17 mouse cellular contexts compared by ENCODE assay signal in genomic region chr14:20651000-20651399, GRCm38 (mm10). TPM values are rescaled to one million over a fixed set of nuclear protein-coding genes. Genes with fewer than 3 reads are reported as not detected.
A peak's percentile ranks its signal among the peaks of the same experiment; 100 is the strongest.
DNase-seq lines count a peak whose midpoint lies in the region; ATAC-seq and TF ChIP-seq lines count a peak whose summit lies in the region.
"Had no signal": no experiment of that assay in that cellular context is flagged by ENCODE, and none has a peak within 500 bp of the region (broad histone marks: within the 10 kb centered on the region; RNA-seq: fewer than 3 reads in every experiment).

No protein-coding gene starts in this region.

- H3K4me1 ChIP-seq in hindbrain, postnatal 0 days (ENCODE audit: insufficient read depth, low read length) = no peaks in the 10 kb centered on the region
- no peaks in the 10 kb centered on the region for H3K4me1 ChIP-seq in hindbrain, embryonic 16.5 days (ENCODE audit: control insufficient read depth, insufficient read depth, low read depth, low read length)
- peaks cover 26% of the 10 kb centered on the region for H3K4me1 ChIP-seq in heart, embryonic 10.5 days
- H3K4me1 ChIP-seq: midbrain, embryonic 12.5 days had no signal

- no peaks in the 10 kb centered on the region for H3K9me3 ChIP-seq in hindbrain, postnatal 0 days (ENCODE audit: low read length)
- no peaks in the 10 kb centered on the region for H3K9me3 ChIP-seq in hindbrain, embryonic 16.5 days (ENCODE audit: control insufficient read depth, low read length)
- no peaks in the 10 kb centered on the region for H3K9me3 ChIP-seq in heart, embryonic 10.5 days
- H3K9me3 ChIP-seq: liver, embryonic 13.5 days; midbrain, embryonic 12.5 days had no signal

- WGBS in hindbrain, postnatal 0 days = 74% methylated on average over 2 of the region's 2 CpGs
- 49% methylated on average over 2 of the region's 2 CpGs for WGBS in hindbrain, embryonic 16.5 days
- WGBS in heart, embryonic 10.5 days = 64% methylated on average over 2 of the region's 2 CpGs

- no peak overlapping the region for H3K4me3 ChIP-seq in hindbrain, postnatal 0 days (ENCODE audit: low read length)
- H3K4me3 ChIP-seq in hindbrain, embryonic 16.5 days (ENCODE audit: low read length) = no peak overlapping the region
- no peak overlapping the region for H3K4me3 ChIP-seq in heart, embryonic 10.5 days
- H3K4me3 ChIP-seq: liver, embryonic 13.5 days; midbrain, embryonic 12.5 days had no signal

- H3K27ac ChIP-seq in hindbrain, postnatal 0 days = no peak overlapping the region
- no peak overlapping the region for H3K27ac ChIP-seq in hindbrain, embryonic 16.5 days (ENCODE audit: low read depth, low read length)
- H3K27ac ChIP-seq in heart, embryonic 10.5 days = 0 out of 2 replicates have a peak overlapping the region, but pooled peaks have one; percentile 59
- H3K27ac ChIP-seq: liver, embryonic 13.5 days; midbrain, embryonic 12.5 days had no signal

- no peaks in the 10 kb centered on the region for H3K36me3 ChIP-seq in hindbrain, postnatal 0 days (ENCODE audit: insufficient read depth, low read length)
- H3K36me3 ChIP-seq in hindbrain, embryonic 16.5 days (ENCODE audit: control insufficient read depth, insufficient read depth, low read length) = no peaks in the 10 kb centered on the region
- H3K36me3 ChIP-seq in heart, embryonic 10.5 days = peaks cover 8% of the 10 kb centered on the region; the same call in 1 of the 2 replicates
- H3K36me3 ChIP-seq: liver, embryonic 13.5 days; midbrain, embryonic 12.5 days had no signal

- DNase-seq in hindbrain, postnatal 0 days (ENCODE audit: low spot score) = no peak
- DNase-seq in heart, embryonic 10.5 days (ENCODE audit: low spot score) = no peak
- DNase-seq in heart, postnatal 10 days = peak; percentile 49 to 56
- peak; percentile 48 for DNase-seq in lung, postnatal 36 days
- no peak for DNase-seq in yolk sac, embryonic 10.5 days (ENCODE audit: low spot score)
- DNase-seq in frontal cortex, postnatal 25 days (ENCODE audit: low spot score in 2 of 2) = no peak
- DNase-seq: adrenal gland, postnatal 25 days; cerebellum, adult 2 months; forebrain, postnatal 0 days; kidney, adult 9 months; liver, embryonic 13.5 days had no signal

- intact Hi-C loops in heart, postnatal 10 days (cut with DNase I) = no loop called here

- H3K4me2 ChIP-seq in hindbrain, postnatal 0 days (ENCODE audit: low read depth, low read length) = no peak overlapping the region
- H3K4me2 ChIP-seq in hindbrain, embryonic 16.5 days (ENCODE audit: low read length) = no peak overlapping the region
- H3K4me2 ChIP-seq: liver, embryonic 13.5 days; midbrain, embryonic 12.5 days had no signal

- H3K9ac ChIP-seq in hindbrain, postnatal 0 days (replicated peaks; ENCODE audit: low read length) = no peak overlapping the region
- no peak overlapping the region for H3K9ac ChIP-seq in hindbrain, embryonic 16.5 days (ENCODE audit: low read depth, low read length)
- H3K9ac ChIP-seq: forebrain, postnatal 0 days; liver, embryonic 13.5 days; midbrain, embryonic 12.5 days had no signal

- peak; percentile 27; the same call in 1 of the 2 replicates for ATAC-seq in hindbrain, postnatal 0 days
- no peak for ATAC-seq in hindbrain, embryonic 16.5 days
- ATAC-seq: forebrain, postnatal 0 days; Patski had no signal

- H3K27me3 ChIP-seq in hindbrain, postnatal 0 days (ENCODE audit: insufficient read depth, low read length) = no peaks in the 10 kb centered on the region
- H3K27me3 ChIP-seq in hindbrain, embryonic 16.5 days (replicated peaks; ENCODE audit: control insufficient read depth, insufficient read depth, low read length) = no peaks in the 10 kb centered on the region
- H3K27me3 ChIP-seq in heart, embryonic 10.5 days (ENCODE audit: insufficient read depth, poor library complexity, severe bottlenecking) = no peaks in the 10 kb centered on the region; the same call in 1 of the 2 replicates
- H3K27me3 ChIP-seq: liver, embryonic 13.5 days; midbrain, embryonic 12.5 days; Patski had no signal

- TF ChIP-seq CTCF in hindbrain, postnatal 0 days (IDR thresholded peaks at IDR 0.05; ENCODE audit: low read depth) = no peak

RNA-seq across cellular contexts. Expression of gene Myoz1, which starts 5.3 kb away (rescaled TPM):
- total RNA-seq in hindbrain, postnatal 0 days (2014; rRNA removed) = 1.4 TPM in 1 of 2 replicates, not detected in the other
- 0.35 TPM in 1 of 2 replicates, not detected in the other for polyA plus RNA-seq in hindbrain, postnatal 0 days (2015; fragmentation: Nextera tagmentation; extraction: Ambion mirVana)
- polyA plus RNA-seq in hindbrain, embryonic 16.5 days (2015; fragmentation: Nextera tagmentation; extraction: Ambion mirVana) = 0.15 and 3.7 TPM in 2 replicates
- polyA plus RNA-seq in heart, embryonic 10.5 days (2016; fragmentation: Nextera tagmentation; extraction: Ambion mirVana) = 22.8 and 30.3 TPM in 2 replicates
- total RNA-seq in heart, postnatal 10 days (2021) = 1 to 10 TPM; 1.1 to 2.1 TPM
- total RNA-seq: adrenal gland, postnatal 25 days; layer of hippocampus, adult 18-20 months; left cerebral cortex, adult 18-20 months; neutrophil, adult 5-6 weeks had no signal
- polyA plus RNA-seq: cerebellum, adult 2 months; Patski had no signal

RNA-seq across cellular contexts. Expression of gene Usp54, which starts 10.1 kb away (rescaled TPM):
- 27.5 and 30.2 TPM in 2 replicates for total RNA-seq in hindbrain, postnatal 0 days (2014; rRNA removed)
- polyA plus RNA-seq in hindbrain, postnatal 0 days (2015; fragmentation: Nextera tagmentation; extraction: Ambion mirVana) = 5.8 and 5.9 TPM in 2 replicates
- 8.7 and 10.6 TPM in 2 replicates for polyA plus RNA-seq in hindbrain, embryonic 16.5 days (2015; fragmentation: Nextera tagmentation; extraction: Ambion mirVana)
- polyA plus RNA-seq in heart, embryonic 10.5 days (2016; fragmentation: Nextera tagmentation; extraction: Ambion mirVana) = 7.3 and 7.5 TPM in 2 replicates
- 10 to 100 TPM; 12.9 to 14.0 TPM for total RNA-seq in heart, postnatal 10 days (2021)

RNA-seq across cellular contexts. Expression of gene Synpo2l, which starts 17.2 kb away (rescaled TPM):
- 0.11 and 0.52 TPM in 2 replicates for total RNA-seq in hindbrain, postnatal 0 days (2014; rRNA removed)
- polyA plus RNA-seq in hindbrain, postnatal 0 days (2015; fragmentation: Nextera tagmentation; extraction: Ambion mirVana) = 0.20 and 0.23 TPM in 2 replicates
- polyA plus RNA-seq in hindbrain, embryonic 16.5 days (2015; fragmentation: Nextera tagmentation; extraction: Ambion mirVana) = 0.23 and 1.6 TPM in 2 replicates
- polyA plus RNA-seq in heart, embryonic 10.5 days (2016; fragmentation: Nextera tagmentation; extraction: Ambion mirVana) = 87.0 and 172 TPM in 2 replicates
- total RNA-seq in heart, postnatal 10 days (2021) = 100 to 1,000 TPM; 164 to 213 TPM
- total RNA-seq: neutrophil, adult 5-6 weeks had no signal

RNA-seq across cellular contexts. Expression of gene Sec24c, which starts 23.1 kb away (rescaled TPM):
- 166 and 179 TPM in 2 replicates for total RNA-seq in hindbrain, postnatal 0 days (2014; rRNA removed)
- 52.5 and 58.7 TPM in 2 replicates for polyA plus RNA-seq in hindbrain, postnatal 0 days (2015; fragmentation: Nextera tagmentation; extraction: Ambion mirVana)
- 80.6 and 103 TPM in 2 replicates for polyA plus RNA-seq in hindbrain, embryonic 16.5 days (2015; fragmentation: Nextera tagmentation; extraction: Ambion mirVana)
- 101 and 113 TPM in 2 replicates for polyA plus RNA-seq in heart, embryonic 10.5 days (2016; fragmentation: Nextera tagmentation; extraction: Ambion mirVana)
- total RNA-seq in heart, postnatal 10 days (2021) = 100 to 1,000 TPM; 103 to 105 TPM

RNA-seq across cellular contexts. Expression of gene Fut11, which starts 43.8 kb away (rescaled TPM):
- 18.0 and 19.2 TPM in 2 replicates for total RNA-seq in hindbrain, postnatal 0 days (2014; rRNA removed)
- polyA plus RNA-seq in hindbrain, postnatal 0 days (2015; fragmentation: Nextera tagmentation; extraction: Ambion mirVana) = 24.5 and 26.2 TPM in 2 replicates
- 29.1 and 30.1 TPM in 2 replicates for polyA plus RNA-seq in hindbrain, embryonic 16.5 days (2015; fragmentation: Nextera tagmentation; extraction: Ambion mirVana)
- 18.4 and 19.5 TPM in 2 replicates for polyA plus RNA-seq in heart, embryonic 10.5 days (2016; fragmentation: Nextera tagmentation; extraction: Ambion mirVana)
- total RNA-seq in heart, postnatal 10 days (2021) = 10 to 100 TPM; 11.1 to 11.6 TPM

Comparison
In these comparisons a context has a peak if more than half of its experiments do, and no peak if none do; other contexts are left out.
1. DNase-seq: peak in heart, postnatal 10 days (2 of 2) and lung, postnatal 36 days (single experiment); none in hindbrain, postnatal 0 days (single experiment), heart, embryonic 10.5 days (single experiment), yolk sac, embryonic 10.5 days (single experiment) and frontal cortex, postnatal 25 days (0 of 2).
2. RNA of gene Synpo2l, which starts 17.2 kb away (polyA plus RNA-seq): 87.0 to 172 TPM in heart, embryonic 10.5 days; 0.23 to 1.6 TPM in hindbrain, embryonic 16.5 days and 0.20 to 0.23 TPM in hindbrain, postnatal 0 days; every median in the first group is over 10 times any median in the second.